Mouse (Mus musculus) hindlimb bud, embryonic 11.5 days (tissue): ENCODE data around the gene Slc1a4.

Experiments used
- DNase-seq: peaks from one replicate; pipeline ENCODE4 v3.0.0-alpha.2; 2012; ENCODE audit warnings: low read depth, low spot score; ENCODE audit errors: extremely low spot score

Gene Slc1a4

GRCm38 (mm10) chr11:20332561-20333514 lies at the start of gene Slc1a4:
Gene Slc1a4 (minus strand): TSS chr11:20332713.
- DNase-seq, result peak; percentile 99

- DNase-seq, result no peak
Measured at GRCm38 (mm10) chr11:20380106-20380505, 47.6 kb upstream of the Slc1a4 start.

DNA sequence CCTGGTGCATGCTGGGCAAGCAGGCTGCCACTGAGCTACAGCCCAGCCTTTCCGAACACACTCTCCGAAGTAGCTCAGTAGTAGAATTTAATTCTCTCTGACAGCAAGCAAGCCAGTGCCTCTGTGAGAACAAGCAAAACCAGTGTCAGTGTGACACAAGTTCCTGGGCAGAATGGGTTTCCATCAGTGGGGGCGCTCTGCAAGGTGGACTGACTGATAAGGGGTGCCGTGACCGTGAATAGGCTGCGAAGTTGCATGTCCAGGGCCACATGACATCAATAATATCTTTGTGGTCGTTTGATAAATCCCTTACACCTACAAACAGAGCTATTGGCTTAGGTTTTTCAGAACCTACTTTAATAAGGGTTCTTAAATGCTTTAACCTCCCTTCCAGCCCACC lies 44.1 kb upstream of the Slc1a4 start:
- DNase-seq, result no peak

DNA sequence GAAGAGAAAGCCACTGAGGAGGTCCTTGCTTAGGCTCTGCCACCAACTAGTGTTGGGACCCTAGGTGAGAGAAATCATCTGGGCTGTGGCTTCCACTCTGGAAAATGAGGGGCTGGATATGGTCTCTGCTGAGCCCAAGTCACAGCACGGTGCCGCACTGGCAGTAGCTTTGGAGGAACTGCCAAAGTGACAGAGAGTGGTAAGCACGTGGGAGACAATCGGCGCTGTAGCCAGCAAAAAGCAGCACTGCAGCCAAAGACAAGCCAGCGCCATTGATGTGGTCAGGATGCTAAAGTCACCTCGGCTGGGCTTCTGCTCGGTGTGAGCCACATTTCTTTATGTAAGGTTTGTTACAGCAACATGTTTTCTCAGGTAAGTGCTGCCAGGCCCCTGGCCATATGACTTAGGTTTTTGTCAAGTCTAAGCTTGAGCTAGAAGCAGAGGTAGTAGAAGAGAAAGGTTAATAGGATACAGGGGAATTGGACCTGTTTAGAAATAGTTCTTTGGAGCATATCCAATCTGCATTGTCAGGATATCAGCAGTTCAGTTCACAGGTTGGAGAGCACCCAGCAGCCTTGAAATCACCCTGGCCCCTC lies 40.2 kb upstream of the Slc1a4 start:
- DNase-seq, result no peak

- DNase-seq, result no peak
Measured at GRCm38 (mm10) chr11:20370486-20370885, 38.0 kb upstream of the Slc1a4 start.

DNA sequence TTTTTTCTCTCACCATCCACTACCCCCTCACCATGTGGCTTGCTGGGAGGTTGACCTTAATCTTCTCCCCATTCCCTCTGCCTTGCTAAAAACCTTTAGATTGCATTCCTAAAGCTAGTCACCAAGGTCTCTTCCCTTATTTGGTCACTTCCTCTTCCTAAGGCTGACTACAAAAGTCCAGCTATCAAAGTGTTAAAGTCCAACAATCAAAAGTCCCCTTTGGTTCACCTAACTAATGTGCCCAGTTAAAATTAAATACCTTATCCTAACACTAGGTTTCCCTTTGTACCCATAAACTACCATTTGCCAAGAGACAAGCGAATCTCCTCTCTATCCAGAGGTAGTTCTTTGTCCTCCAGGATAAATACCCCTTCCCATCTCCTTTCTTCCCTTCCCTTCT lies 33.9 kb upstream of the Slc1a4 start:
- DNase-seq, result no peak

GRCm38 (mm10) chr11:20361354-20361753 lies 28.8 kb upstream of the Slc1a4 start:
- DNase-seq, result no peak

- no peak for DNase-seq
Measured at GRCm38 (mm10) chr11:20357684-20358447, 25.4 kb upstream of the Slc1a4 start.

GRCm38 (mm10) chr11:20348466-20348865 lies 16.0 kb upstream of the Slc1a4 start:
- no peak for DNase-seq

- DNase-seq, result no peak
Measured at GRCm38 (mm10) chr11:20347548-20347947, 15.0 kb upstream of the Slc1a4 start.

DNA sequence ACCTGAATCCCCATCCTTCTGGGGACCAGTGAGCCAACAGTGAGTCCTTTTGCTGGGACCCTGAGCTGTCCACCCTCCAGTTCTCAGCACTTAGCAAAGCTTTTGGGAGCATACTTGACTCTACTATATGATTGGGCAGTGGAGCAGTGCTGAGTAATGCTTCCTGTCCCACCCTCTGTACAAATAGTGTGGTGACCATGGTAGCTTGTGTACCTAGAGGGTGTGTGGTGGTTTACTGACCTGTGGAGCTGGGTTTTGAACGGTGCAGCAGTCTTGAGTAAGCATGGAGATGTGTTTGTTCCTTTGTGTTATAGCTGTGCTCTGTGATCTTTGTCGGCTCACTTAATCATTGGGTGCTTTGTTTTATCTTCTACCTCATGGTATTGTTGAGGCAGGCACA lies 13.9 kb upstream of the Slc1a4 start:
- DNase-seq, result no peak

GRCm38 (mm10) chr11:20343952-20344351 lies 11.4 kb upstream of the Slc1a4 start:
- no peak for DNase-seq

DNA sequence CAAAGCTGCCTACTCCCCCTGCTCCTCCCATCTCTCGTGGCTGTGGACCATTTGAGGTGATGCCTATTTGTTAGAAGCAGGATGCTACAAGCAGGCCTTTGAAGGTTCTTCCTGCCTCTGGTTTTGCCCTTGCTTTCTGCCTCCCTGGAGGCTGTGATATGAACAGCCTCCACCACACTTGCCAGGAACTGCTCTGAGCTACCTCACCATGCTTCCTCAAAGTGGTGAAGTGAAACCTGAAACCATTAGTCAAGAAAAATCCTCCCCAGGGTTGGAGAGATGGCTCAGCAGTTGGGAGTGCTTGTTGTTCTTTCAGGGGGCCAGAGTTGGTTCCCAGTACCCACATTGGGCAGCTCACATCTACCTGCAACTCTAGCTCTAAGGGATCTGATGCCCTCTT lies 9.1 kb upstream of the Slc1a4 start:
- DNase-seq, result no peak

- no peak for DNase-seq
Measured at GRCm38 (mm10) chr11:20338703-20339102, 6.2 kb upstream of the Slc1a4 start.

DNA sequence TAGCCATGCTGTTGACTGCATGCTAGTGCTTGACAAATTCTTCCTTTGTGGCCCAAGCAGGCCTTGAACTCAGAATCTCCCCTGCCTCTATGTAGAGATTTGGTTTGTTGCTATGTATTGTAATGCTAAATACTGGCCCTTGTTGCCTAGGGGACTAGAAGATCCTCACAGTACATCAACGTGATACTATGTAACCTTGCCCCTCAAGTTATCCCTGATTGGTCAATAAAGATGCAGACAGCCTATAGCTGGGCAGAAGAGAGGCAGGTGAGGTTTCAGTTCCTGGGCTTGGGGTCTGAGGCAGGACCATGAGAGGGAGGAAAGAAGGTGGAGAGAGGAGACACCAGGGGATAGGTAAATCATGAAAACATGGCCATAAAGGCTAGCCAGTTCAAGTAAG lies 1.8 kb upstream of the Slc1a4 start:
- DNase-seq, result no peak

DNA sequence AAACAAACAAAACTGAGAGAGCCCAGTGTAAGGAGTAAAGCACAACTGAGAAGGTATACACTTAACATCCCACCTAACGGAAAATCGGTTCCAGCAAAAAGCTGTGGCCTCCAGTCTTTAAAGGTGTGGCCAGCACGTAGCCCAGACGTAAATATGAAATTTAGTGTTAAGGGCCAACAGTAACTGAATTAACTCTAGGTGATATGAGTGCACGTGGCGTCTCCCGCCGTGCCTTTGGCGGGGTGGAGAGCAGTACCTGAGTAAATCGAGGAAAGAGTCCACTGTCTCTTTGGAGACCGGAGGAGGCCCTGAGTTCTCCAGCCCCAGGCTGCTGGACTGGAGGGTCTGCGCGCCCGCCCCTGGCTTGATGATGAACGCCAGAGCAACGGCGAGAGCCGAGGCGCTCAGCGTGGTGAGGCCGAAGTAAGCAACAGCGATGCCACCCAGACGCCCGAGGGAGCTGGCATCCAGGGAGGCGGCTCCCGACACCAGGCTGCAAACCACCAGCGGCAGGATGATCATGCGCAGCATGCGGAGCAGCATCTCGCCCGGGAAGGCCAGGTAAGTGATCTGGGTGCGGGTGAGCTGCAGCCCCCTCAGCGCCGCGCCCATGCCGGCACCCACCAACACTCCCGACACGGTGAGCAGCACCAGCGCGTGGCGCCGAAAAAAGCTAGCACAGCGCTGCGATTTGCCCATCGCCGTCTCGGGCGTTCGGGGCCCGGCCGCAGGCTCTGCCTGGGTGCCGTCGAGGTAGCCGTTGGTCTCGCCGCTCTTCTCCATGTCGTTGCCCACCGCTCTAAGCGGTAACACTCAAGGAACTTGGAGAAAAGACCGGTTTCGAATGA lies 599 bp downstream of the Slc1a4 start:
- no peak for DNase-seq

- no peak for DNase-seq
Measured at GRCm38 (mm10) chr11:20331027-20331689, 1.4 kb downstream of the Slc1a4 start.

DNA sequence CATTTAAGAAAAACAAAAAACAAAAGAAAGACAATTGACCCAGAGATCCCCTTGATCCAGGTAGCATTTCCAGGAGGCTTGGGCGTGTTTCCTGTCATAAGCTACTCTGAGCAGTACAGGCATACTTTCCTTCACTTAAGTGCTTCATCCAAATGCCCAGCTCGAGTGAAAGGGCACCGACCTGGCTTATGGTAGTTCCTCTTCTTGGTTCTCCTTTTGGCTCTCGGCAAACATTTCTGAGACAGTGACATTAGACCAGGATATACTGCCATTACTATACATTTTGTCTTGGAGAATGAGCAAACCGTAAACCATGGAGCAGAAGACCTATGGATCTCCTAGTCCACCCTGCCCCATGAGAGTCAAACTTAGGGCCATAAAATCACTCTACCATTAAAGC lies 2.8 kb downstream of the Slc1a4 start:
- DNase-seq, result no peak

DNA sequence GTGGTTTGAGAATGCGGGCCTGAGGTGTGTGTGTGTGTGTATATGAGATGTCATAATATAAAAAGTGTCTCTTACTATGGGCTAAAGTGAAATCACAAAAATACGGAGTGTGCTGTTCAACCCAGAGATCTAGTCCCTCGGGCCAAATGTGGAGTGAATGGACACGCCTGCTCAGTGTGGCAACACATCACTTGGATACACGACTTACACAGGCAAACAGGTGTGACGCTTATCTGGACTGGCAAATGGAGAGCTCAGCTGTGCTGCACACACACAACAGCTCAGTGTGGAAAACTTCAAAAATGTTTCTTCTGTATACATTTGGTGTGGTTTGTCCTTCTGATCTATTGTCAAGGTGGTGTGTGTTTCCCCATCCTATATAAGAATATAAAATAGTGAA lies 3.7 kb downstream of the Slc1a4 start:
- DNase-seq, result no peak

DNA sequence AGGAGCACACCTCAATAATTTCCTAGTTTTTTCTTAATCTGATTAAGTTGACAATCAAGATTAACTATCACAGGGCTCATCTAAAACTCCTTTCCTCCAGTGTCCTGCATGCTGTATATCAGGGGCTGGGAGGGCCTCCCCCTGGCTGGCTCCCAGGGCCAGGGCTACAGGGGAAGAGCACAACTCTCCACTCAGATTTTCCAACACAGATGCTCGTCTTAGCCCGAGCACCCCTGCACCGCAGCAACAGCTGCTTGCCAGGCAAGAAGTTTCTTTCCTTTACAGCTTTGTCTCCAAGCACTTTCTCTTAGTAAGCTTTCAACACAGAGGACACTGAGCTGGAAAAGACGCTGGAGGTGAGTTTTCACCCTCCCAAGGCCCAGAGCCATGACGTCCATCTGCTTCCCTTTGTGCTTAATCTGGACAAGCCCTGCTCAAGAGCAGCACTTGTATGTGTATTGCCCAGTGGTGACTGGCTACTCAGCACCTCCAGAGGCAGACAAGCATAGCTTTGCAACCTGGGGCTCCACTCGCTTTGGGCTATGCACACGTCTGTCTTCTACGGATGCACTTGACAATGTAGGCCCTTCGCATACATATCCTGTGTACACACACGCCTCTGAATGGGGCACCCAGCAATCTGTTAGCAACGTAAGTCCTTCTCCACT lies 6.1 kb downstream of the Slc1a4 start:
- no peak for DNase-seq
